Mouse (Mus musculus): ENCODE results near the gene Sgcg.

- TF ChIP-seq POLR2A (IDR thresholded peaks at IDR 0.05; ENCODE audit: insufficient read length, low read depth): no peak
- no peak for TF ChIP-seq POLR2AphosphoS2 (IDR thresholded peaks at IDR 0.05; ENCODE audit: insufficient read length, low read depth)
- no peak for TF ChIP-seq USF1 (IDR thresholded peaks at IDR 0.05; ENCODE audit: low read depth)
- TF ChIP-seq MYOD1 (IDR thresholded peaks at IDR 0.05; ENCODE audit: control insufficient read depth in 1 of 3, insufficient read length in 2 of 3, low read depth in 2 of 3): no peak
- no peak for TF ChIP-seq MAX (IDR thresholded peaks at IDR 0.05; ENCODE audit: low read depth)
- no peak for TF ChIP-seq E2F4 (IDR thresholded peaks at IDR 0.05; ENCODE audit: insufficient read depth)
- no peak for TF ChIP-seq TCF3 (IDR thresholded peaks at IDR 0.05; ENCODE audit: insufficient read length, low read depth)
- TF ChIP-seq SRF (IDR thresholded peaks at IDR 0.05; ENCODE audit: control insufficient read depth, insufficient read length, low read depth): no peak
These were observed 66.4 kb downstream of the Sgcg start for GRCm38 (mm10) chr14:61191904-61192303.

Data from myocyte (in vitro differentiated cells).